Mouse (Mus musculus): ENCODE data around the gene Ppp3ca.

The Ppp3ca gene

GRCm38 (mm10) chr3:136765569-136765968 is 95.6 kb downstream of the Ppp3ca start:
- DNase-seq (ENCODE audit: low read depth) = no peak

DNA sequence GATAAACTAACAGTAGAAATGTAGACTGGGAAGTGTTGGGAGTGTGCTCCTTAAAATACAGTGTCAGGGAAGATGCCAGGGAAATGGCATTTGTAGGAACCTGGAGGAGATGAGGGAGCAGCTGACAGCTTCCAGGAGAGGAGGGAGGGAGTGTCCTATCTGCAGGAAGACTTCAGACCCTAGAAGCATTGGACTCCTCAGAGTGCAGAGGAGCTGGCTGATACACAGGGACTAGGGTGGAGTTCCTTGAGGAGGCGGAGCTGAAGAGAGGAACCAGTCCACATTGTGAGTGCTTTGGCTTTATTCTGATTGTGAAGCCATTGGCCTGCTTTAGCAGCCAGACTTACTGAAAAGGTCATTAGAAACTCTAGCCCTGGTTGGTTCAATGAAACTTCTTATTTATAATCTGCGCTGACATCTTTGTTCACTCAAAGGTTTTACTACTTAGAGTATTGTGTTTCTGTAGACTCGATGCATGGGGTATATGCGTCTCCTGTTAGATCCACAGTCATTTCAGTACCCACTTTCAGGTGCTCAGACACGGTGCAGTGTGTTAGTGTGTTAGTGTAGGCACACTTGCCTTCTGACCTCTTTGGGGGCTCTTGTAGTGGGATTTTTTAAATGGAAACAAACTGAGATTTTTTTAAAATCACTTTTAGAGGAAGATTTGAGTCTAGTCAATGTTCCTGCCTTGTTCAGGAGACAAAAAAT is 99.0 kb downstream of the Ppp3ca start:
- DNase-seq (ENCODE audit: low read depth) = no peak

DNA sequence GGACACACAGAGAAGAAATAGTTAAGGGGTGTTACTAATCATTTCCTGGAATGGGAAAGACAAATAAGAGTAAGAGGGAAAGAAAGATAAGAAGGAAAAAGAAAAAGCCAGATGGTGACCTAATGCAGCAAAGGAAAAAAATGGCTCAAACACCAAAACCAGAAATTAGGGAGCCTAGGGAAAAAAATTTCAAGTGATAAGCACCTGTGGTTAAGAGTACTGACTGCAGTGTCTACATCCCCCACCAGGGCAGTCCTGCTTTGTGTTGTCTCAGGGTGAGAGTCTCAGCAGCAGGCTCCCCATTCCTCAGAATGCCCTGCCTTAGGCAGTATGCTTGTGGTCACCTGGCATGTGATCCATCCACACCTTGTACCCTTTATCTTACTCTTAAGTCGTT is 99.6 kb downstream of the Ppp3ca start:
- DNase-seq (ENCODE audit: low read depth) = peak; percentile 35

- no peak for DNase-seq (ENCODE audit: low read depth)
Observed at GRCm38 (mm10) chr3:136771700-136772099, 101.8 kb downstream of the Ppp3ca start.

DNA sequence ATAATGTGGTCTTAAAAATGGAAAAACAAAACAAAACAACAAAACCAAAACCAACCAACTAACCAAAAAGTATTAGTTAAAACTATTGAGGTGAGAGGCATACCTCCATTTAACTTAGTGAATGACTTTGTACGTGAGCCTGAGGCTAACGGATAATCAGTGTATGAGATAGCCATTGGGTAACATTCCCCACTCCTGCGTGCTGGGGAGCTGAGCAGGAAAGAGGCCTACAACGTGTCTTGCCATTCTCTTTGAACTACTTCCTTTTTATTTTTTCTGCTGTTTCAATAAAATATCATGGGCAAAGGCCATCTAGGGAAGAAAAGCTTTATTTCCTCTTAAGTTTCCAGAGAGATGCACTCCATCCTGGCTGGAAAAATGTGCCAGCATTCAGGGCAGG is 103.3 kb downstream of the Ppp3ca start:
- no peak for DNase-seq (ENCODE audit: low read depth)

- no peak for DNase-seq (ENCODE audit: low read depth)
Observed at GRCm38 (mm10) chr3:136774196-136774595, 104.3 kb downstream of the Ppp3ca start.

DNA sequence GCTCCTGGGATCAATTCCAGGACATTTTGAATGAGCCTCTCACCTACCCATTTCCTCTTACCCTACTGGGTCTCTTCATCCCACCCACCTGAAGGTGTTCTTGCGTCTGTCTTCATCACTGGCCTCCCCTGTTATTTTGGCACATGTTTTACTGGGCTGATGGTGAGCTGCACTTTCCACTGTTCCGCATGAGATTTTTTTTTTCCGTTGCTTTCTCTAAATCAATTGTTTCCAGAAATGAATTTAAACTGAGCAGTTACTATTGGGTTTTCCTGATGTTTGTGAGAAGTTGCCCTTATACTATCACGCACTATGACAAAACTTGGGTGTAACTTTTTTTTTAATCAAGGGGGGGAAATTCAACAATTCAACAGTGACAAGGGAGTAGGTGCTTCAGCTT is 106.6 kb downstream of the Ppp3ca start:
- no peak for DNase-seq (ENCODE audit: low read depth)

DNA sequence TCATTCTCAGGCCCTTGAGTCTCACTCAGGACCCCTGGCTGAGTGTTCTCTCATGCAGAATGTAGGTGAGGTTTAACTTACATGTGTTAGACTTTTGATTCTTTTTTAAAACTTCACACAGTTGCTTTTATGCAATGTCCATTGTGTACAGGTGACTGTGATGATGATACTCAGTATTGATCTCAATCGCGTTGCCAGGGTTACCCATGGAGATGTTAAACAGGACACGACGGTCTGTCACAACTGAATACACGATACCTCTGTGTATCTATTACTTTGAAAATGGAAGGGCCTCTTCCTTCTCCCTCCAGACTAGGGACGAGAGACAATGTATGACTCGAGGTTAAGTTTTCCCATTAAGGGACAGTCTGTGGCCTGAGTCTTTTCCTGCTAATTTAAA is 107.5 kb downstream of the Ppp3ca start:
- DNase-seq (ENCODE audit: low read depth) = no peak

DNA sequence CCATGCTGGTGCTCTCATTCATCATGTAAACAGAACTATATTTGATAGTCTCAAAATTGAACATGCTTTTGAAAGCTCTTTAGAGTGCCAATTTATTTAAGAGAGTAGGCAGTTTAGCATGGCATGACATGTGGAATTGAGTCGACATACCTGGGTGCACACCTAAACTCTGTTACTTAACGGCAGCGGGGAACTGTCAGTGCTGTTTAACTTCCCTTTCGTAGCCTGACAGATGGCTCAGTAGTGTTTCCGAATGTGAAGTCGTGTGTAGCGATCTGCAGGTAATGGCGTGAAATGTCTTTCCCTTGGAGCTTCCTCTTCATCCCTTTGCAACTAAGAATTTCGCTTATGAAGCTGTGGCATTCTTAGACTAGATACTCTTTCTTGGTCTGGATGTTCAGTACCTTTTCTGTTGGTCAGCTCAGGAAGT is 107.9 kb downstream of the Ppp3ca start:
- no peak for DNase-seq (ENCODE audit: low read depth)

- no peak for DNase-seq (ENCODE audit: low read depth)
Observed at GRCm38 (mm10) chr3:136780321-136780720, 110.4 kb downstream of the Ppp3ca start.

GRCm38 (mm10) chr3:136782058-136782457 is 112.1 kb downstream of the Ppp3ca start:
- DNase-seq (ENCODE audit: low read depth) = no peak

DNA sequence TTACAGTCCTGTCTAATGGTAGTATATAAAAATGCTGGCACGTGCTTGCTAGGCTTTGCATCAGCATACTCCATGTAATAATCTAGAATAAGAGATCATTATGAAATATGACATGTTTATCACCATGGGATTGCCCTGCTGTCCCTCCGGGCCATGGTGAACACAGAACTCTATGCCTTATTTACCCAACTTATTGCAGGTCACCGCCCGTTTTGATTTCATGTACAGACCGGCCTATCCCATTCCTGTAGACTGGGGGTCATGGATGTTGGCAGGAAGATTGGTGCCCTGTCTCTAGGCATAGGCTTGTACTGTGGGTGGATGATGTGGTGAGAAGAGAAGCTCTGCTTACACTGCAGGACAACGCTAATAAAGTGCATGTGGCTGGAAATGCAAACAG is 115.8 kb downstream of the Ppp3ca start:
- no peak for DNase-seq (ENCODE audit: low read depth)

GRCm38 (mm10) chr3:136790261-136790871 is 120.4 kb downstream of the Ppp3ca start:
- peak; percentile 67 for DNase-seq (ENCODE audit: low read depth)

- DNase-seq (ENCODE audit: low read depth) = no peak
Observed at GRCm38 (mm10) chr3:136791404-136791803, 121.5 kb downstream of the Ppp3ca start.

DNA sequence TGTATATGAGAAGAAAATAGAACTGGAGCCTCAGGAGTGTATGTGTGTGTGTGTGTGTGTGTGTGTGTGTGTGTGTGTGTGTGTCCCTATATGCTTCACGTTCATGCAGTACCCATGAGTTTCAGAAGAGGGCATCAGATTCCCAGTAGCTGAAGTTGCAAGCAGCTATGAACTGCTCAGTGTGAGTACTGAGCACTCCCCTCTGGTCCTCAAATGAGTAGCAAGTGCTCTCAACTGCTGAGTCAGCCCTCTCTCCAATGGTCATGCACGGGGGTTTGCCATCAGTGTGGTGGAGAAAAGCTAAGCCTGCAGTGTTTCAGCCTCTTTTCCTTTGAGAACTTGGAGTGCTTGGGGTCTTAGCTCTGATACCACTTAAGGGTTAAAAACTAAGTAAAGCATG is 122.0 kb downstream of the Ppp3ca start:
- peak; percentile 43 for DNase-seq (ENCODE audit: low read depth)

GRCm38 (mm10) chr3:136793411-136793810 is 123.5 kb downstream of the Ppp3ca start:
- DNase-seq (ENCODE audit: low read depth) = no peak

GRCm38 (mm10) chr3:136794426-136795217 is 124.7 kb downstream of the Ppp3ca start:
- peak; percentile 43 for DNase-seq (ENCODE audit: low read depth)

DNA sequence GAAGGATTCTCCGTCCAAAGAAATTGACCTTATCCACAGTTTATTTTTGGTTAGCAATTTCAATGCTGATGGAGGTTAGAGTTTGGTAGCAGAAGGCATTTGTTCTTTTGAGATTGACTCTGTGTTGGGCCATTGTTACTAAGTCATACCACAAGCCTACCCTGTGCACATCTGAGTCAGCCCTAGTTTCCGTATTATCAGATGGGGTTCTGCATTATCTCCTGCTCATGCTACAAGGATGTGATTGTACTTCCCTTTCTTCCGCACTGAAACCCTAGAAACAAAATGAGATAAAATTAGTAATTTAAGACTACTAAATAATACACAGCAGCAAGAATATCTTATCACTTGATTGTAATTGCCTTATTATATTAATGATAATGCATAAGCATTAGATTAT is 129.0 kb downstream of the Ppp3ca start:
- DNase-seq (ENCODE audit: low read depth) = peak; percentile 92

DNA sequence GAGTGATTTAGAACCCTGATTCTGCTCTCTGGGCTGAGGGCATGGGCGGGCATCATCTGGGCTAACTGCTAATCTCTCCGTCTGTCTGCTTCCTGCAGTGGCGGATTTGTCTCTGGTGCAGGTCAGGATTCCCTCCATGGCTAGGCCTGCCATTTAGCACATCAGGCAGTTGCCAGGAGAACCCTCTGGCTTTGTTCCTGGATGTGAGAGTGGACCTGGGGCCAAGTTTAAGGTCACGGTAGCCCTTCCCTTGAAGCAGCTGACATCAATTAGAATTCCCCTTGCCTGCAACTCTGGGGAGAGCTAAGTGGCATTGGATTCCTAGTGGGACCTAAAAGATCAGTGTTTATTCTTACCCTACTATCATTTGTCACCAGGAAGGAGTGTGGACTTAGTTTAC is 132.7 kb downstream of the Ppp3ca start:
- no peak for DNase-seq (ENCODE audit: low read depth)

DNA sequence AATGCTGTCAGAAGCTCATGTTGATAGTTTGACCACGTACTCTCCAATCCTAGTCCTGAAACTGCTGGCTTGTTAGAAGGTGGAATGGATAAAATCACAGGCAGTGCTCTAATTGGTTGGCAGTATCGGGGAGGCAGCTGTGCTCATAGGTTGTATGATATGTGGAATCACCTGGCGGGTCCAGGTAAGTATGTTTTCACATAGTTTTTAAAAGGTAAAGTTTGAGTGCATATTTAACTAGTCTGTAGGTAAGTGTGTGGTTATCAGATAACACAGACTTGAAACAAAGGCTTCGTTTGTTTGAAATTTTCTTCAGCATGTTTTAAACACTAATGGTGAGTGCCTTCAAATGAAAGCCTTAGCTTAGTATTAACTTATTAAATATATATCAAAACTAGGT is 136.0 kb downstream of the Ppp3ca start:
- DNase-seq (ENCODE audit: low read depth) = no peak

- no peak for DNase-seq (ENCODE audit: low read depth)
Observed at GRCm38 (mm10) chr3:136810271-136810670, 140.3 kb downstream of the Ppp3ca start.

GRCm38 (mm10) chr3:136812162-136812561 is 142.2 kb downstream of the Ppp3ca start:
- no peak for DNase-seq (ENCODE audit: low read depth)

DNA sequence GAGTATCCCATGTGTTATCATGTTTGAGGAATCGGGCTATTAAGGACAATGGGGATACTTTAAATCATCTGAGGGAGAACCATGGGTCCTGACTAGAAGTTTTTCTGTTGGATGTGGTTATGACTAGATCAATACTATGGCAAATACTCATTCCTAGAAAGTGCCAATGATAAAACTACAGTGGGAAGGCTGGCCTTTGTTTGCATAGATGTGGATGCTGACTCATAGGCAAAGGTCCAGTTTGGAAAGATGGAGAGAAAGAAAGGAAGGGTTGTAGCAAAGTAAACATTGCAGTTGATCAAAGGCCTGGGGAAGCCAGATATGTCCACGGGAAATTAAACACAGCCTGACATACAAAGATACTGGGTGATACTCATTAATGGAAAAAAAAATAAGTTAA is 142.9 kb downstream of the Ppp3ca start:
- DNase-seq (ENCODE audit: low read depth) = peak; percentile 42

Measured in 416B (cell line).